Mouse (Mus musculus): ENCODE data around the gene Pram1. TPM values are rescaled to one million over a fixed set of nuclear protein-coding genes. Genes with fewer than 3 reads are reported as not detected.
A peak's percentile ranks its signal among the peaks of the same experiment; 100 is the strongest.
"Not testable (repeated sequence)": the region's sequence is repeated elsewhere in the genome, so short reads cannot be mapped to it uniquely, and the experiment has no call there.

The Pram1 gene
- under 1 TPM in 1 of 2 experiments, not detected in 1; 0.50 TPM for total RNA-seq (2021)

DNA sequence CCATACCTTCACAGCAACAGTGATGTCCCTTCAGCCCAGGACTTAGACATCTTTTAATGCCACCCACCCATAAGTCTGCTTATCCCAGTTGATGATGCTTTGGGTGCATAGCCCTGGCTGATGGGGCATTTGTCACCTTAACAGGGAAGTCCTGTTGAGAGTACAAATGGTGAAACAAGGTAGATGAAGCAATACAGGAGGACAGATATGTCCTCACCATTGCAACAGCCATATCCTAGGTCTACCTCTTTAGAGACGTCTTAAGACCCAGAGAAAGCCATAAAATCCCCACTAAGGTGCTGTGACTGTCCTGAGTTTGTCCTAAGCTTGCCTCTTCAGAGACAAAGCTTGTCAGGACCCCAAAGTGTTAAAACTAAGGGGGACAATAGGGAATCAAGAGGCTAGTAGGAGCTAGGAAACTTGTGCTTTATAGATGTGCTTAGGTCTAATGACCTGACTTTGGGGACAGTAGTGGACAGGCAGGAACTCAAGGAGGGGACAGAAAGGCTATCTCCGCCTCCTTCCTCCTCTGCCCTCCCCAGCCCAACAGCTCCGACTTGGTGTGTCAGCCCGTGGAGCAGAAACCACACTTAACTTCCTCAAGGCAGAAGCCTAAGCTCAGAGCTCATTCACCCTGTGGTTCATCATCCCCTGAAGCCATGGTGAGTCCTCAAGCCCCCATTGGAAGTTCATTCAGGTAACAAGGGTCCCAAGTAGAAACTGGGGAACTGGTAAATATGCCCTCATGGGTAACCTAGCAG, at the start of gene Pram1:
Gene Pram1 (plus strand): TSS at position 541 of the 761 bp plus-strand sequence.
- no peak for DNase-seq

DNA sequence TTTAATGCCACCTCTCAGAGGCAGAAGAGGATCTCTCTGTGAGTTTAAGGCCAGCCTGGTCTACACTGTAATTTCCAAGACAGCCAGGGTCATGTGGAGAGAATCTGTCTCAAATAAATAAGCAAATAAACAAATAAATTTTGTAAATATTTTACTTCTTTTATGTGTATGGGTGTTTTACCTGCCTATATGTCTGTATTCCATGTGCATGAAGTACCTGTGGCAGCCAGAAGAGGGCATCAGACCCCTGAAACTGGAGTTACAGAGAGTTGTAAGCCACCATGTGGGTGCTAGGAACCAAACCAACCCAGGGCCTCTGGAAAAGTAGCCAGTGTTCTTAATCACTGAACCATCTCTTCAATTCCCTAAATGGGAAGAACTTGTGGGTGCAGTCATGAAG, 40.6 kb upstream of the Pram1 start:
- DNase-seq = no peak

DNA sequence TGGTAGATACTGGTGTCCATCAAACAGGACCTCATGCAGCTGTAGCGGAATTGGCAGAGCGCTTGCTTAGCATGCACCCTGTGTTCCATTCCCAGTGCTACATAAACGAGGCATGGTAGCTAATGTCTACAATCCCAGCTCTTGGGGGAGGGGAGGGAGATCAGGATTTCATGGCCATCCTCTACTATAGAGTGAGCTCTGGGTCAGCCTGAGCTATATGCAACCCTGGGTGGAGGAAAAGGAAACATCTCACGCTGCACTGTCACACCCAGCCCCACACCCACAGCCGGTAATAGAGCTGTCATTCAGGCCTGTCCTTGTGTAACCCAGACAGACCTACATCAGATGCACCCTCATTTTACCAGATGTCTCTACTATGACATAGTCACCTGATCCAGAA, 39.4 kb upstream of the Pram1 start:
- no peak for DNase-seq

DNA sequence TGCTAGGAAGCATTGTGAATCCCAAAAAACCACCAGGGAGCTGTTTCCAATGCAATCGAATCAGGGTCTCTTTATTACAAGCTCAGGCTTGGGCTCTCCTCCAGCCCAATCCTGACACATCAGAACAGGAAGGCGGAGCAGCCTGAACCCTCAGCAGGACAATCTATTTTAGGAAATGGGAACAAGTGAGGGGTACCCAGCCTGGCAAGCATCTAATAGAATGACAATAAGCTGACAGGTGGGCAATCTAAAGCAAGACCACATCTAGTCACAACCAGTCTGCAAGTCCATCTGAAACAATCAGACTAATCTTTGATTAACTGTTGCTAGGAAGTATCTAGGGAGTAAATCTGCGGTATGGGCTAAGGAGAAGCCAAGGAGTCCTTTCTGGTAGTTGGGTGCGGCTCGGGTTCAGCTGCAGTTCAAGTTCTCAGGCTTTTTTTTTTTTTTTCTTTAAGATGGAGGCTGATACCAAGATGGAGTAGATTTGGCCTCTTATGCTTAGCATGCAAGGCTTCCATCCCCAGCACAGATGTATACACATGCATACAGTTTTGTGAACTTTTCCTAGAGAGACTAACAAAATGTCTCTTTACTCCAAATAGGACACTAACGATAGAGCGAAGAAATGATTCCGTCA, 37.9 kb upstream of the Pram1 start:
- DNase-seq = no peak

DNA sequence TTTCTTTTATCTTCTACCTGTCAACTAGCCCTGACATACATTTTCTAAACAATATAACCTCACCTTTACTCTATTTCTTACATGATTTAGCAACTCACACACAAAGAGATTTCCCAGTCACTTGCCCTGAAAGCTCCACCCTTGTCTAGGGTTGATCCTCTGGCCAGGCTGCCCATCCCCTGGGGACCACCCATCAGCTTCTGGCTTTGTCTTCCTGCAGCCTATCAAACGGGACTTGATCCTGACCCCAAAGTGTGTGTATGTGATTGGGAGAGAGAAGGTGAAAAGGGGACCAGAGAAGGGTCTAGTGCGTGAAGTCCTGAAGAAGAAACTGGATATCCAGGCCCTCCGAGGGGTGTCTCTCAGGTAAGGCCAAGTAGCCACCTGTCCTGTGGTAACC, 37.0 kb upstream of the Pram1 start:
- DNase-seq = no peak

DNA sequence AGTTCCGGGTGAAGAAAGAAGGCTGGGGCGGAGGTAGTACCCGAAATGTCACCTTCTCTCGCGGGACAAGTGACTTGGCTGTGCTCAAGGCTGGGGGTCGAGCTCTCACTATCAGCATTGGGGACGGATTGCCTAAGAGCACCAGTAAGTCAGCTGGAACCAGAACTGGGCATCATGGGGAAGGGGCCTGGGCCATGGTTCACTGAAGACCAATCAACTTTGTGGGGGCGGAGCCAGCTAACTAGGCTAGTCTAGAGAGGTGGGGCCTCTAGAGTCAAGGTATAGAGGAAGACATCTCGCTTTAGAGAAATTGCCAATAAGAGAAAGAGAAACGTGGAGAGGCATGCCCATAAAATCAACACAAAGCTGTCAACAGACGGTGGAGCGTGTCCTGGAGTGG, 35.9 kb upstream of the Pram1 start:
- no peak for DNase-seq

DNA sequence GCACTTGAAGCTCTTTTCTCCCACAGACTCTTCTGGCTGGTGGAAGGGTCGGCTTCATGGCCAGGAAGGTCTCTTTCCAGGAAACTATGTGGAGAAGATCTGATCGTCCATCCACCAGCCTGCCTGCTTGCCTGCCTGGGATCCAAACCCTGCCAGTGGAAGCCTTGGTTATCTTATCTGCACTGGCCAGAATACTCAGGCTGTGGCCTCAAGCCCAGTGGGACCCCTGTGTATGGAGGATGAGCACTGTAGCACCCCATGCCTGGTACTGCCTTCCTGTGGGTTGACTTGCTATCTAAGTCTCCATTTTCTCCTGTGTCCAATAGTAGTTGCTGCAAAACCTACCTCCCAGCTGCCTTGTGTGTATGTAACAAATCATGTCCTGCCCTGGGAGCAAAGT, 30.6 kb upstream of the Pram1 start:
- DNase-seq = no peak

DNA sequence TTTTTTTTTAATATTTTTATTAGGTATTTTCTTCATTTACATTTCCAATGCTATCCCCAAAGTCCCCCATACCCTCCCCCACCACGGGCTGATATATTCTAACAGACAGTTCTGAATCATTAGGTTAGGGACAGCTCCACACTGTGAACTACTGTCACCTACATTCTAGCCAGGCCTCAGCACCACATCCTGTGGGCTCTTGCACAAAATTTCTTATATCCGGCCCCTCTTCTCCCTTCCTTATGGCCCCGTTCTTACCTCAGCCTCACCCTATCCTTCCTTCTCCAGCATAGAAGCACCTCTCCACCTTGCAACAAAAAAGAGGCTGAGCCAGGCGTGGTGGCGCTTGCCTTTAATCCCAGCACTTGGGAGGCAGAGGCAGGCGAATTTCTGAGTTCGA, 27.3 kb upstream of the Pram1 start:
- no peak for DNase-seq

DNA sequence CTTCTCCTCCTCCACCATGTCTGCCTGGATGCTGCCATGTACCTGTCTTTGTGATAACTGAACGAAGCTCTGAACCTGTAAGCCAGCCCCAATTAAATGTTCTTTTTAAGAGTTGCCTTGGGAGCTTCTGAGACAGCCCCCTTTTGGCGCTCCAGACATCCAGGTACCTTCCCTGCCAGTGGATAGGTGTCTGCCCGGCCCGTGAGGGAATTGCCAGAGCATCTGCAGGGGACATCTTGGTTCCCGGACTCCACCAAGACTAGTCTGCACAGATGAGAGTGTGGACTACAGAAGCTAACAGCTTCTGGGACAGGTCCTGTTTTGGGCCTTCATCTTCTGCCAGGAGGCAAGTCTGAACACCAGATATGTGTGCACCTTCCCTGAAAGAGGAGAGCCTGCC, 24.1 kb upstream of the Pram1 start:
- not testable (repeated sequence) for DNase-seq

DNA sequence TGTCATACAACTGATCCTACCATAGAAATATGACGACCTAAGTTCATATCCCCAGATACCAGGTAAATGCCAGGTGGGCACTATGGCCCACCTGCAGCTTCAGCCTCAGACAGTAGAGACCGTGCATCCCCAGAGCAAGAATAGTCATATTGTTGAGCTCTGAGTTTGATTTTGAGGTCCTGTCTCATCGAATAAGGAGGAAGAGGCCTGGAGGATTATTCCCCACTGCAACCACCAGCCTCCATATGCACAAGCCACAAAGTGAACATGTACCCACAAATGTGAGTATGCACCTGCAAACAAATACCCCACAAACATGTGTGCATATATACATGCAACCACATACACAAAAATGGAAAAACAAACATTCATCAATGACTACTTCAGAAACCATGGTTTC, 10.6 kb upstream of the Pram1 start:
- DNase-seq = no peak

DNA sequence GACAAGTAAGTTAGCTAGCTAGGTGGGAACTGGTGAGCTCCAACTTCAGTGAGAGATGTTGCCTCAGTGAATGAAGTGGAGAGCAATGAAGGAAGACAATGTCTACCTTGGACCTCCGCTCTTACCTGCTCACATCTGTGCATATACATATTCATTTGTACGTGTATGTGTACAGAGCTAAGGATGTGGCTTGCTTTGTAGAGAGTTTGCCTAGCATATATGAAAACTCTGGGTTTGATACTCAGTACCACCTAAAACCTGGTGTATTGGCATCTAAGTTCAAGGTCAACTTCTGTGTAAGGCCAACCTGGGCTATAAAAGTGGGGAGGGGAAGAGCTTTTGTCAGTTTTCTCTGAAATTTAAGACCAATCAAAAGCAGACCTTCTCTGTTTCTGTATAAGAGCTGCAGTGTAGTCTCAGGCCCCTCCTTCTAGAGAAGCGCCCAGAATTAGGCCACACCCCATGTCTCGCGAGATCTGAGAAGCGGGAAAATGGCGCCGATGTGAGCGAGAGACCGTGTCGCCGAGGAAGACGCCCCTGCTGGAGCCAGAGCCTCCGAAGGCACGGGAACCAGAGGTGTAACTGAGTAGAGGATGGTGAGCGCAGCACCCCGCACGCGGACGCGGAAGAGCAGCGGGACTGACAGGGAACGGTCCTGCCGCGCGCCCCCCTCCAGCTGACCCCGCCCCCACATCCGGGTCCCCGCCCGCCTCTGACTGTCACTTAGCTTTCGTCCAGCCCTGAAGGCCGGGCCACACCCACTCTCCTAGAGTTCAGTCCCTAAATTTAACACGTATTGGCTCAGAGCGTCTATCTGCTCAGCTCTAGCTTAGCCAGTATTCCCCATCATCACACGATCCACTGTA, 9.0 kb upstream of the Pram1 start, which contains the start of gene Zfp414:
Gene Zfp414 (plus strand): TSS at position 470 of the 866 bp plus-strand sequence.
- DNase-seq = peak; percentile 87 to 88

DNA sequence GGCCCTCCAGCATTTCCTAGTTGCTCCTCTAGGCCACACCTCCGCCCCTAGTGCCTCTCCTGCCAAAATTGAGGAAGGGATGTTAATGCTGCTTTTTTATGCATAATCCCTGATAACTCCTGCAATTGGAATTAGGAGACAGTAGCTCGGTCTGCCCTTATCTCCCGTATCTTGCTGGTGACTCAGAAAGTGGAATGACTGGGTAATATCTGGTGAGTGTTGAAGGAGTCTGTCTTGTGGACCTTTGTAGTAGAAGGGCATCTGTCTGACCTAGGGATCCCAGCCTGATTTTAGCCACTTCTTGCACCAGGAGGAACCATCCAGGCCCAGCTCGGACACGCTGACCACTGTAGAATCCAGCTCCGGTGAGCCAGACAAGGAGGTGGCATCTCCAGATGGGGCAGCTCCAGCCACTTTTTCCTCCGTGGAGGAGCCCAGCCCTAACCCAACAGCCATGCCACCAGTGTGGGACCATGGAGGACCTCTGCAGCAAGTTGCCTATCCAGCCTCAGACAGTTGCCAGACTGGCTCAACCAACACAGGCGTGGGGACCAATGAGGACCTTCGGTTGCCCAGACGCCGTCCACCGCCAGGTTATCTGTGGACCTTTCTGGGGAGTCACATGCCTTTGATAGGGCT, 8.2 kb upstream of the Pram1 start:
- no peak for DNase-seq

DNA sequence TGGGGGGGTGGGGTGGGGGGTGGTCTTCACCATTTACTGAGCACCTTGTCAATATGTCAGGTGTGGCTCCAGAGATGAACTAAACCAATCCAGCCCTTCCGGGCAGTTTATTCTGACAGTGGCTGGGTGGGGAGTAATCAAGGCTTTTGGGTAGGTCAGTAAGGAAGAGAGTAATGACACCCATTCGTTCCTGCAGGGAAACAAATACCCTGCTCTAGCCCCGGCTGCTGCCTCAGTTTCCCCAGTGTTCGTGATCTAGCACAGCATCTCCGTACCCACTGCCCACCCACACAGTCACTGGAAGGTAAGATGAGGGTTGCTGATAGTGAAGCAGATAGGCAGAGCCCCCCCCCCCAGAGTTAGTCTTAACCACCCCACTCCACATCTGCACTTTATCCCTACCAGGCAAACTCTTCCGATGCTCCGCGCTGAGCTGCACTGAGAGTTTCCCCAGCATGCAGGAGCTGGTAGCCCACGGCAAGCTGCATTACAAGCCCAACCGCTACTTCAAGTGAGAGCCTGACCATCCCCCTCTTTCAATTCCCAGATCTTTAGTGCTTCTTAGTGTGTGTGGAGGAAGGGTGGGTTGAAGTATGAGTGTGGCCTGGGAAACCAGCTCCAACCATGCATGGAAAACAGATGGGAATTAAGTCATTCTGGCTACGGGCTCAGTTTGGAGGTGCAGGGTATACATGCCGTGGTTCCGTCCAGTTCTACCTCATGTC, 7.5 kb upstream of the Pram1 start:
- no peak for DNase-seq

DNA sequence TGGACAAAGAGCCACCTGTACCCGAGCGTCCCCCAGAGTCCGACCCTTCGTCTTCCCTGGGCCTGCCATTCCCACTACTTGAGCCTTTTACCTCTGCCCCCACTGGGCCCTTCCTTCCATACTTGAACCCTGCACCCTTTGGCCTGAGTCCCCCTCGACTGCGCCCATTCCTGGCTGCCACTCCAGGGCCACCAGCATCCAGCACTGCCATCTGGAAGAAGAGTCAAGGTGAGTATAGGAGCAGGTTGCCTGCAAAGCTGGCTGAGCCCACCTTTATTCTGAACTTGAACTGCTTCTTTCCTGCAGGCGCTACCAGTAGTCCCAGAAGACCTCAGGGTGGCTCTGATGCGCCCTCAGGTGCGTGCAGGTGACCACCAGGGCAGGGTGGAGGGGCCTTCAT, 6.6 kb upstream of the Pram1 start:
- DNase-seq = no peak

DNA sequence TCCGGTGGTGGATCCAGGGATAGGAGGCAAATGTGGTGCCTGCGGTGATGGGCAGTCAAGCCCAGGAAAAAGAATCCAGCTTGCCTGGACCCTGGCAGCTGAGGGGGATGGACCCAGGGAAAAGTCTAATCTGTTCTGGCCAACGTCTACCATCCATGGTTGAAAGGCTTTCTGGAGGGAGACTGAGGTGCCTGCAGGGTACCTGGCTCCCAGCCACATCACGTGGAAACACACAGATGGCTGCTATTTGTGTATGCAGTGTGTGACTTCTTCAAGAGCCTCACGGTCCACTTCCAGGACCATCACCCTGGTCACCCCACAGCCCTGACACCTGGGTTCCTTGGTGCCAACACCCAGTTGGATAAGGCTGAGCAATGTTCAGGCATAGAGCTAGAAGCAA, 6.1 kb upstream of the Pram1 start:
- DNase-seq = no peak

DNA sequence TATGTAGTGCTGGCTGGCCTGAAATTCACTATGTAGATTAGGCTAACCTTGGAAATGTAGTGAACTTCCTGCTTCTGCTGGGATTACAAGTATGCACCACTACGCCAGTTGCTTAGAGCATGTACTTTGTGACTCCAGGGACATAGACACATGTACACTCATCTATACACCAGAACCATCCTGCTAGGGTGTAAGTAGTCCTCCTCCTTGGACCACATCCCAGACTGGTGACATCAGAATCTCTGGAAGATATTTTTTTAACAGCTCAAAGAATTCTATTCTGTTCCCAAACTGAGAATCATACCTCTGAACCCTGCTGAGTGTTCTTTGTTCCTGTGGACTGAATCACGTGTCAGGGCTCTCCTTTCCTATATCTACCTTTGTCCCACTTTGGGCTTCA, 818 bp upstream of the Pram1 start:
- DNase-seq = no peak

DNA sequence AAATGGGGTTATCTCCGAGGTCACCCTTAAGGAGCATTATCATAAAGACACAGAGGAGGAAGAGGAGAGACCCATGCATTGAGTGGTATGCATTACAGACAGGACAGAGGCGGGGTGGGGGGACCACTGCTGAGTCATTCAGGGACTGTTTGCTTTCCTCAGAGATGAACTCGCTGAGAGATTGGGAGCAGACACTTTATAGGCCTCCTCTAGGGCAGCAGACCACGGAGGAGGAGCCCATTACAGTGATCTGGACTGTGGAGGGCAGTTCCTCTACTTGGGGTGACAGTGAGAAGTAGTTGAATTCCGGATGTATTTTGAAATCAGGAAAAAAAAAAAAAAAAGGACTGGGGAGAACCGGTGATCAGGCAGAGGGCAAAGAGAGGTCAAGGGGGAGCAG, 1.9 kb downstream of the Pram1 start:
- DNase-seq = no peak

DNA sequence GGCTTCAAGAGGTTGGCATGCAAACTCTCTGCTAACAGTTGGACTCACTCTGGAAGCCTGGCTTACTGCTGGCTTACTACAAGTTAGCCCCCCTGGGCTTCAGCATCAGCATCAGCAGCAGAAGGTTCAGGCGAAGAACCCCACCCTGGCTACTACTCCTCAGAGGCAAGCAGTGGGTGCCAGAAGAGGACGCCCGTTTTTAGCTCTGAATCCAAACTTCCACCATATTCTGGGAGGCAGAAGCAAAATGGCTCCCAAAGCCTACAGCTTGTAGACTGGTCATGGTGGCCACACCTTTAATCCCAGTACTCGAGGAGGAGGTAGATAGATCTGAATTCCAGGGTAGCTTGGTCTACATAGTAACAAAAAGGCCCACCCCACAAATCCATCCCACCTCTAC, 6.2 kb downstream of the Pram1 start:
- DNase-seq = no peak

DNA sequence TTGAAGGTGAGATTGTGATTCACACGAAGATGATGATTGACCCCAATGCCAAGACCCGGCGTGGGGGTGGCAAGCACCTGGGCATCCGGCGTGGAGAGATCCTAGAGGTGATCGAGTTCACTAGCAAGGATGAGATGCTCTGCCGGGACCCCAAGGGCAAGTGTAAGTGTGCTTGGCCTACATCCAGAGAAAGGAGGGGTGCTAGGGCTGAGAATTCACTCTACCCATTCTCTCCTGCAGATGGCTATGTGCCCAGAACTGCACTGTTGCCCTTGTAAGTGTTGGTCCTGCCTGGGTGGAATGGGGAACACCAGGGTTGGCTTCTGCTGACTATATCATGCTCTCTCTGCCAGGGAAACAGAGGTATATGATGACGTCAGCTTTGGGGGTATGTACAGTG, 7.2 kb downstream of the Pram1 start:
- DNase-seq = no peak

DNA sequence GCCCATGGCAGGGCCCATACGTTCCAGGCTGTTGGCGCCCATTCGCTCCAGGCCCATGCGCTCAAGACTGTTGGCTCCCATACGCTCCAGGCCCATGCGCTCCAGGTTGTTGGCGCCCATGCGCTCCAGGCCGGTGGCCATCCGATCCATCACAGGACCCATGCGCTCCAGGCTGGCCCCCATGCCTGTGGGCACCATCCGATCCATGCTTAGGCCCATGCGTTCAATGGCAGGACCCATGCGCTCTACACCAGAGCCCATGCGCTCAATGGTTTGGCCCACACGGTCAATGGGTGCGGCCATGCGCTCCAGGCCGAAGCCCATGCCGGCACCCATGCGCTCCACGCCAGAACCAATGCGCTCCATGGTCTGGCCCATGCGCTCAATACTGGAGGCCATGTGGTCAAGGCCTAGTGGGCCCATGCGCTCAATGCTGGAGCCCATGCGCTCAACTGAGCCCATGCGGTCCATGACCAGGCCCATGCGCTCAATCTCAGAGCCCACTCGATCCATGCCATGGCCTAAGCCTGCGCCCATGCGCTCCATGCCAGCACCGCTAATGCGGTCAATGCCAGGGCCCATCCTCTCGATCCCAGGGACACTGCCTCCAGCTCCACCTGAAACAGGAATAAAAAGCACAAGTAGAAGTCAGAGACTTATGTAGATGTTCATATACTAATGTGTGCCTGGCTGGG, 12.1 kb downstream of the Pram1 start:
- DNase-seq = no peak

DNA sequence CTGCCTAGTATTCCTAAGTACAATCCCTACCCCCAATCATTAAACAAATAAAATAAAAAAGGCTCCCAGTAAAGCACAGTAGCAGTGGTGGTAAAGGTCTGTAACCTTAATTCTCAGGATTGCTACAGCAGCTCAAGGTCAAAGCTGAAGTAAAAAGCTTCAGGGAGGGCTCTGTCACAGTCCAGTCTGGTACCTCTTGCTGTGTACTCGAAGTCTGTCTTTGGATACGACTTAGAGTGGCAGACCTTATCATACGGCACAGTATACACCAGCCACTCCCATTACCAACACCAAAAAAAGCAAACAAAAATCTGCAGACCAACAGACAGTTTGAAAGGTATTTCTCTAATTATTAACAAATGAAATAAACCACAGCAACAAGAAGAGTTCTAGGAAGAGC, 29.0 kb downstream of the Pram1 start:
- DNase-seq = no peak

DNA sequence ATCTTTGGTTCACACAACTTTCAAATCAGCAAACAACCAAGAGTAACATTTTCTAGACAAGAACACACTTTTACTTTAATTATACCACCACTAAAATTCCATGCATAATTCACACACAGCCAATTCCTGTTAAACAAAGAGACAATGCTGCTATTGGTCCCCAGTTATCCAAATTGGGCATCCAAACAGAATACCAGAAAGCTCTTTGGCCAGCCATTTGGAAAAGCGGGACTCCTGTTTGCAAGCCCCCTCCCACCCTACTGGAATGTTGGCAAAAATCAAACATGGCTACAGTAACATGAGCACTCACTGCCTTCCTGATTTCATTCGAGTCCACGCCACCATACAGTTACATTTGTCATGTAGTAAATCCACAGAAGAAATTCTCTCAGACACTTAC, 31.8 kb downstream of the Pram1 start:
- DNase-seq = no peak
